Mouse (Mus musculus) ovary, adult 18-20 months (tissue): ENCODE data around the gene Pnpla6.

Source experiments
- DNase-seq: peaks from one replicate; pipeline ENCODE4 v3.0.0; 2022; ENCODE audit warnings: low spot score, mixed read lengths

The Pnpla6 gene

DNA sequence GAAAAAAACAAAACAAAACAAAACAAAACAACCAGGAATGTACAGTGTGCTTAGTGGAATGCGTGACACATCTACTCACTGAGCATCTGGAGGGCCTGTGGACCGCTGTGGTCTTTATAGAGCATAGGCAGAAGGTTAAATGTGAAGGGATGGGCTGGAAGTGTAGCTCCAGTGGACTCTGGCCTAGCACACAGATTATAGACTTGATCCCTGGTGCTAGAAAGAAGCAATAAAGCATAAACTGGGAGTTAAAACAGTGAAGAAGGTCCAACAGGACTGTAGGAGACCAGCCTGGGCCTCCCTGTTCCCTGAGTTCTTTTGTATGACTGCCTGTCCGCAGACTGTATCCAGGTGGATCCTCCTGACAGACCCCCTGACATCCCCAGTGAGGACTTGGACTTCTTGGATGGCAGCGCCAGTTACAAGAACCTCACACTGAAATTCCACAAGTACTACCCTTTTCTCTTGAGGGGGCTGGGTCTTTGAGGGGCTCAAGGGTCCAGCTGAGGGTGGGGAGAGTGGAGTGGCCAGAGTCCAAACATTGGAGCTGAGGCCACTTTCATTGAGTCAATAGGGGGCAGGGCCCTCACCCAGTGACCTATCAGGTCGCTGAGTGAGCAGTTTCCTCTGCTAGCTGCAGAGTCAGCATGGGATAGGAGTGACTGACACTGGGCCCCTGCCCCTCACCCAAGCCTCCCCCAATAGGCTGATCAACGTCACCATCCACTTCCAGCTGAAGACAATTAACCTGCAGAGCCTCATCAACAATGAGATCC is 7.0 kb upstream of the Pnpla6 start:
- DNase-seq = no peak

GRCm38 (mm10) chr8:3514681-3515247 is 420 bp upstream of the Pnpla6 start:
- no peak for DNase-seq

DNA sequence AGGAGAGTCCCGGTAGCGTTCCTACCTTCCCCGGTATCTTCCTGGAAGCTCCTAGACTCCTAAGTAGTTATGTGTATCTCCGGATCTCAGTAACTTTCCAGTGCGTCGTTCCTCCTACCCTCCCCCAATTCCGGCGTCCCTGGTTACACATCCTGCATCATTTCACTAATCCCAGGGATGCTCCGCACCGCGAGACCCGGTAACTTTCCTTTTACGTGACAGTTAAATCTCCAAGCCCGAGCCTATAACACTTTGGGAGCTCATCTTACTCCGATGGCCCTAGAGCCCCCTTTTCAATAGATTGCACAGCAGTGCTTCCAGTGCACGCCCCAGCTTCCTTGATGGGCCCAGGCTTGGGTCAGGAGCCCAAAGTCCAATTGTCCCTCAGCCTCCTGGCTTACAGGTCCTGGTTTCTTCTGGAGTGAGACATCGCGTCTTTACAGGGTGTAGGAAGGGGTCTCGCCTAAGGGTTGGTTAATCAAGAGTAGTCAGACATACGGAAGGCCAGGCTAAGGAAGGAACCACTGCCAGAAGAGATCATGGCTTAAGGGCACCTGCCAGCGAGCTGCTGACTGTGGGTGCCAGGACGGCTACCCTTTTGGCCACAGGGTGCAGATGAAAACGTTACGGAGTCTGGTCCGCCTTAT is 710 bp downstream of the Pnpla6 start:
- no peak for DNase-seq

GRCm38 (mm10) chr8:3516450-3517116 is 1.4 kb downstream of the Pnpla6 start:
- DNase-seq = peak; percentile 89

DNA sequence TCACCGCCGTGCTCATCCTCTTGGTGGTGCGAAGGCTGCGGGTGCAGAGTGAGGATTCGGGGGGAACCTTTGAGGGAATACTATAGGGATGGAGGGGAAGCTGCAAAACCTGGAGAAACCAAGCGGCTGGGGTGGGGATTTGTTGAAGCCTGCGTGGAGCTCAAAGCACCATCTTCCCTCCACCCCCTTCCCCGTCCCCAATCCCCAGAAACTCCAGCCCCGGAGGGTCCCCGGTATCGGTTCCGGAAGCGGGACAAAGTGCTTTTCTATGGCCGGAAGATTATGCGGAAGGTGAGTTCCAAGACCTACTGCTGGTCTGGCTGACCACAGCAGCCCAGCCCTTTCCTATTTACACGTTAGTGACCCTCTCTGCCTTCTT is 1.9 kb downstream of the Pnpla6 start:
- DNase-seq = no peak

DNA sequence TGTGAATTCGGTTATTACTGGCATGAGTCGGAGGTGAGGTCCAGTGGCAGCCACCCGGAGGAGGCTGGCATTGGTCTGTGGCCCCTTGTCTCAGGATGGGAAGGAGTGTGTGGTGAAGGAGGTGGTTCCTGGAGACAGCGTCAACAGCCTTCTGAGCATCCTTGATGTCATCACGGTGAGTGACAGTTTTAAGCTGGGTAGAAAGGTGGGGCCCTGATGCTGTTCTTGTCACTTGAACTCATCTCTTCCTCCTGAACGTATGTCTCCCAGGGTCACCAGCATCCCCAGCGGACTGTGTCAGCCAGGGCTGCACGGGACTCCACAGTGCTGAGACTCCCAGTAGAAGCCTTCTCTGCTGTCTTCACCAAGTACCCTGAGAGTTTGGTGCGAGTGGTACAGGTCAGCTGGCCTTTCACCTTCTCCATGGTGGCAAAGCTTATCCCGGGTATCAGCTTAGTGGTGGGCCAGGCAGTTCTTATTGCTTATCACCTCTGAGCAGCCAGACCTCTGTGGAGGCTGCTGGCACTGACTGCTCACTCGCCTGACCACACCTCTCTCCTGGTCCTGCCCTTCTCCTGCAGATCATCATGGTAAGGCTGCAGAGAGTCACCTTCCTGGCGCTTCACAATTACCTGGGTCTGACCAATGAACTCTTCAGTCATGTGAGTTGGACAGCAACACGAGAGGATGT is 7.0 kb downstream of the Pnpla6 start:
- no peak for DNase-seq

DNA sequence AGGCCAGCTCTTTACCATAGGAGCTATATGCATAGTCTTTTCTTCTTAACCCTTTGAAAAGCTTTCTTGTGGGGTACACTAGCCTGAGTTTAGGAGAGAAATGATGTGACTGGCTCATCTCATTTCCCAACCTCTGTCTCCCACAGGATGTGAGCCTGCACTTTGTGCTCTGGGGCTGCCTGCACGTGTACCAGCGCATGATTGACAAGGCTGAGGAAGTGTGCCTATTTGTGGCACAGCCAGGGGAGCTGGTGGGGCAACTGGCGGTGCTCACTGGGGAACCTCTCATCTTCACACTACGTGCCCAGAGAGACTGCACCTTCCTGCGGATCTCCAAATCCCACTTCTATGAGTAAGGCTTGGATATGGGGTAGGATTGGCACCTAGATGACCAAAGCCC is 15.6 kb downstream of the Pnpla6 start:
- no peak for DNase-seq

- DNase-seq = no peak
Measured at GRCm38 (mm10) chr8:3531936-3532335, 16.8 kb downstream of the Pnpla6 start.

DNA sequence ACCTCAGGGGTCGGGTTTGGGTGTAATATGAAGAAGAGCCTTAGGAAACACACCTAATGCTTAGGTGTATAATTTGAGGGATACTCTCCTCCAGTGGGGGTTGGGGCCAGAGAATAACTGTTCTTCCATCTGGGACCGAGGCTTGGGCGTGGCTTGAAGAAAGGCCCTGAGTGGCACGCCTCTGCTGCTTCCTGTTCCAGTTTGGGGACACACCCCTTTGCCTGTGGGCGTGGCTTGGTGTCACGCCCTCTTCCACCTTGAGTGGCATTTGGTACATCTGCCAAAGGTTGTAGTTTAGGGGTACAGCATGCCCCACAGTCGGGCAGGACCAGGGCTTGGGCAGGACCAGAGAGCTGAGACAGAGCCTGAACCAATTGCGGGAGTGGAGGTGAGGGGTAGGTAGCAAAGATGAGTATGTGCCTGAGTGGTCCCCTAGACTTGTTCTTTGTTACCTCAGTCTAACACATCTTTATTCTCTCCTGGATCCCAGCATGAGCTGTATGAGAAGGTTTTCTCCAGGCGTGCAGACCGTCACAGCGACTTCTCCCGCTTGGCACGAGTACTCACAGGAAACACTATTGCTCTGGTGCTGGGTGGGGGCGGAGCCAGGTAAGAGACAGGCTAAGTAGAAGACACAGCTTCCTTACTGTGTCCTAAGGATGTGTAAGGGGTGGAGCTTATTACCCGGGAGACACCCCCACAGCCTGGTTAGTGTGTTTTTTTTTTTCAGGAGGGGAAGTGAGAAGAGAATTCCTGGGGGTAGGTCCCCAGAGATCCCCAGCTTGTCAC is 21.1 kb downstream of the Pnpla6 start:
- no peak for DNase-seq

DNA sequence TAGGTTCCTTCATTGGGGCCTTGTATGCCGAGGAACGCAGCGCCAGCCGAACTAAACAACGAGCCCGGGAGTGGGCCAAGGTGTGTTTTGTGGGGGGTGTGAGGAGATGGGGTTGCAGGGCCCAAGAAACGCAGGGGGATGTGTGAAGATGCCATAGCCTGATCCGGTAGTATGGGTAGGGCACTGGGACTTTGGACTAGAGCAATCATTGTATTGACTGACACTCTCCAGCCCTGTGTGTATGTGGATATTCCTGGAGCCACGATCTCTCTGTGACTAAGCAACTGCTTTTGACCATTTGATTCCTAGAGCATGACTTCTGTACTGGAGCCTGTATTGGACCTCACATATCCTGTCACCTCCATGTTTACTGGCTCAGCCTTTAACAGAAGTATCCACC is 21.8 kb downstream of the Pnpla6 start:
- no peak for DNase-seq

DNA sequence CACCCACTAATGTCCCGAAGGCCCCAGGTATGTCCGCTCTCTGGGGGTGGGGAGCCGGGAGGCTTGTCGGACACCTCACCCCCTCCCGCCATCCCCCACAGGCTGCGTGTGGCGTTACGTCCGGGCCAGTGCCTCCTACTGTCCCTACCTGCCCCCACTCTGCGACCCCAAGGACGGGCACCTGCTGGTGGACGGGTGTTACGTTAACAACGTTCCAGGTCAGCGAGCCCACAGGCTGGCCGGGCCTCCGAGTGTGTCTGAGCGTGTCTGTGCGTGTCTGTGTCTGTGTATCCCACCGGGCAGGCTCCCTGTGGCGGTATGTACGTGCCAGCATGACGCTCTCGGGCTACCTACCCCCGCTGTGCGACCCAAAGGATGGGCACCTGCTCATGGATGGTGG is 22.5 kb downstream of the Pnpla6 start:
- no peak for DNase-seq

- no peak for DNase-seq
Measured at GRCm38 (mm10) chr8:3539146-3539545, 24.0 kb downstream of the Pnpla6 start.

DNA sequence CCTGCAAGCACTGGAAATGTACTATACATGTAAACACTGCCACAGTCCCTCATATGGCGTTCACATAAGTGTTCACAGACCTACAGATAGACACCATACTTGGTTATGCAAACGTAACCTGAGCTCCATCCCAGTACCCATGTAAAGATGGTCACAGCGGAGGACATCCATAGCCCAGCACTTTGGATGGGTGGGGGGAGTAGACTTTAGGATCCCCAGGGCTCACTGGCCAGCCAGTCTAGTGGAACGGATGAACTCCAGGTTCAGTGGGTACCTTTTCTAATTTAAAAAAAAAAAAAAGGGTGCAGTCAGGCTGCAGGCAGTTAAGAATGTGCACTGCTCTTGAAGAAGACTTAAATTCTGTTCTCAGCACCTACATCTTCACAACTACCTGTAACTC is 24.9 kb downstream of the Pnpla6 start:
- no peak for DNase-seq

- no peak for DNase-seq
Measured at GRCm38 (mm10) chr8:3546511-3546910, 31.3 kb downstream of the Pnpla6 start.

- DNase-seq = no peak
Measured at GRCm38 (mm10) chr8:3552240-3552639, 37.1 kb downstream of the Pnpla6 start.

DNA sequence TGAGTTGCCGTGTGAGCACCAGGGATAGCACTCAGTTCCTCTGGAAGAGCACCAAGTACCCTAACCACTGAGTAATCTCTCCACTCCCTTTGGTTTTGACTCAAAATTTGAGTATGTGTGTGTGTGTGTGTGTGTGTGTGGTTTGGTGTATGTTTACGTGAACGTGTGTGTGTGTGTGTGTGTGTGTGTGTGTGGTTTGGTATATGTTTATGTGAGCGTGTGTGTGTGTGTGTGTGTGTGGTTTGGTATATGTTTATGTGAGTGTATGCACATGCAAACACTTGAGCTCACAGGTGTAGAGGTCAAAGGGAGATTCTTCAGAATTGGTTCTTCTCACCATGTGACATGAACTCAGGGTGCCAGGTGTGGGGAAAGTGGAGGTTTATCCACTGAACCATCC is 40.9 kb downstream of the Pnpla6 start:
- DNase-seq = no peak

- DNase-seq = no peak
Measured at GRCm38 (mm10) chr8:3567641-3568371, 52.6 kb downstream of the Pnpla6 start, which contains the start of gene C330021F23Rik. Gene C330021F23Rik, plus strand, starts transcription at chr8:3567990.

DNA sequence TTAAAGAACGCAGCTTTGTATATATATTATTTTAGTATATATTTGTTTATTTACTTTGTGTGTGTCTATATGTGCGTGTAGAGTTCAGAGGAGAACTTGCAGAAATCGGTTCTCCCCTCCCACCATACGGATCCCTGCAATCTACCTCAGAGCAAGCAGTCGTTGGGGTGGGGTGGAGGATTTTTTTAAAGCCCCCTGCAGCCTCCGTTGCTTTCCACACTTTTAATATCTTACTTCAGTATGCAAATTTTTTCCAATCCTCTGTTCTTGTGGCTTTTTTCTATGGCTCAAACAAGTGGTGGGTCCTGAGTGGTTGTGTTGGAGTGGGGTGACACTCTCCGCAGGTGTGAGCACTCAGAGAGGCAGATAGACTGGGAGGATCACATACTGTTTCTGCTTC is 53.2 kb downstream of the Pnpla6 start:
- no peak for DNase-seq

DNA sequence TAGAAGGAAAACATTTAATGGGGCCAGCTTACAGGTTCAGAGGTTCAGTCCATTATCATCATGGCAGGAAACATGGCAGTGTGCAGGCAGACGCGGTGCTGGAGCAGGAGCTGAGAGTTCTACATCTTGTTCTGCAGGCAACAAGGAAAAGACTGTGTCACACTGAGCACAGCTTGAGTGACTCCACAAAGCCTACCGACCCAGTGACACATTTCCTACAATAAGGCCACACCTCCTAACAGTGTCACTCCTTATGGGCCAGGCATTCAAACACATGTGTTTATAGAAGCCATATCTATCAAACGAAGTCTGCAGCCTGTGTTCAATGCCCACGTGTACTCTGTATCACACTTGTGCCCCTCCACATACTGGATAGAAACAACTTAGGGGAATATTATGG is 54.6 kb downstream of the Pnpla6 start:
- DNase-seq = no peak

GRCm38 (mm10) chr8:3574546-3574945 is 59.4 kb downstream of the Pnpla6 start:
- DNase-seq = no peak
